Mouse (Mus musculus) lung, postnatal 0 days (tissue): ENCODE data around the gene Nup214. TPM values are rescaled to one million over a fixed set of nuclear protein-coding genes. Genes with fewer than 3 reads are reported as not detected.

Experiments
- ATAC-seq: fragments of 200-750 bp; cut with Nextera tagmentation; 2 replicates; pipeline ENCODE4 v1.8.0; 2017; ENCODE audit warnings: moderate library complexity
- DNase-seq: peaks from one replicate; pipeline ENCODE4 v3.0.0-alpha.2; 2016; ENCODE audit warnings: low spot score
- H3K27ac ChIP-seq: fragments of 300-500 bp; sonication (generic); 2 replicates; pipeline ENCODE4 v1.5.1; 2014; ENCODE audit warnings: antibody characterized with exemption, mild to moderate bottlenecking, low read length, mixed read lengths
- H3K27me3 ChIP-seq: fragments of 300-500 bp; sonication (generic); replicated peaks from 2 replicates; pipeline ENCODE4 v1.6.1; 2014; ENCODE audit warnings: low read length, mixed read lengths; ENCODE audit not compliant: insufficient read depth
- H3K36me3 ChIP-seq: fragments of 300-500 bp; sonication (generic); 2 replicates; pipeline ENCODE4 v1.6.1; 2014; ENCODE audit warnings: low read length, mixed read lengths; ENCODE audit not compliant: insufficient read depth
- H3K4me1 ChIP-seq: fragments of 300-500 bp; sonication (generic); 2 replicates; pipeline ENCODE4 v1.6.1; 2014; ENCODE audit warnings: antibody characterized with exemption, low read depth, low read length, mixed read lengths; ENCODE audit not compliant: insufficient read depth
- H3K4me2 ChIP-seq: fragments of 300-500 bp; sonication (generic); replicated peaks from 2 replicates; pipeline ENCODE4 v1.6.1; 2014; ENCODE audit warnings: low read depth, mild to moderate bottlenecking, low read length, moderate library complexity, mixed read lengths
- H3K4me3 ChIP-seq: fragments of 300-500 bp; sonication (generic); 2 replicates; pipeline ENCODE4 v1.5.1; 2014; ENCODE audit warnings: low read depth, low read length
- H3K9ac ChIP-seq: fragments of 300-500 bp; sonication (generic); replicated peaks from 2 replicates; pipeline ENCODE4 v1.6.1; 2014; ENCODE audit warnings: low read depth, mild to moderate bottlenecking
- H3K9me3 ChIP-seq: fragments of 300-500 bp; sonication (generic); 2 replicates; pipeline ENCODE4 v1.6.1; 2016; ENCODE audit warnings: low read length, mixed read lengths
- CTCF ChIP-seq: IDR thresholded peaks from 2 replicates; pipeline ENCODE4 v1.5.1; 2016; ENCODE audit warnings: antibody characterized with exemption, mild to moderate bottlenecking
- EP300 ChIP-seq: IDR thresholded peaks from 2 replicates; pipeline ENCODE4 v1.6.1; 2016; ENCODE audit warnings: antibody characterized with exemption, mild to moderate bottlenecking, control low read depth
- WGBS: fragments of 180-500 bp; shearing (Covaris S2); extraction: QIAGEN DNeasy Blood & Tissue Kit; methylation state at CpG from one replicate; pipeline ENCODE4 v1.1.7; 2014; 5-methylcytosine and 5-hydroxymethylcytosine counted together
- polyA plus RNA-seq: library from polyadenylated mRNA; unstranded; fragments of >200 nt; fragmentation: Nextera tagmentation; extraction: Ambion mirVana; gene quantifications from 2 replicates; pipeline ENCODE4 v1.2.1, GENCODE M21; 2015

Gene Nup214
- polyA plus RNA-seq, 1 experiment from 2014 or later = 57.1 TPM

- no peaks in the 10 kb centered on the region for H3K4me1 ChIP-seq
These were observed 83.1 kb downstream of the Nup214 start for GRCm38 (mm10) chr2:32057360-32057759.

GRCm38 (mm10) chr2:32057794-32058193 lies 83.6 kb downstream of the Nup214 start:
- Histone ChIP-seq H3K9ac (no peak overlapping the region), H3K27me3 (no peaks in the 10 kb centered on the region)
- no peak for TF ChIP-seq EP300
- TF ChIP-seq CTCF = no peak

More at GRCm38 (mm10) chr2:32057360-32057759, 83.1 kb downstream of the Nup214 start:
- no peak overlapping the region for H3K4me2 ChIP-seq
- H3K36me3 ChIP-seq = peaks cover 1% of the 10 kb centered on the region; the same call in 1 of the 2 replicates
- WGBS = 55% methylated on average over 2 of the region's 2 CpGs
- DNase-seq (no peak), ATAC-seq (no peak)
- no peaks in the 10 kb centered on the region for H3K27me3 ChIP-seq
- TF ChIP-seq EP300 = no peak
- TF ChIP-seq CTCF = no peak
- no peaks in the 10 kb centered on the region for H3K9me3 ChIP-seq
- no peak overlapping the region for H3K27ac ChIP-seq
- no peak overlapping the region for H3K4me3 ChIP-seq
- no peak overlapping the region for H3K9ac ChIP-seq

GRCm38 (mm10) chr2:32058241-32058640 lies 84.0 kb downstream of the Nup214 start:
- no peak for DNase-seq
- no peak for TF ChIP-seq CTCF
- no peak for TF ChIP-seq EP300
- no peak for ATAC-seq
- 72% methylated on average over 9 of the region's 9 CpGs for WGBS
- Histone ChIP-seq H3K4me3 (no peak overlapping the region), H3K4me1 (no peaks in the 10 kb centered on the region), H3K36me3 (no peaks in the 10 kb centered on the region), H3K27me3 (no peaks in the 10 kb centered on the region), H3K9ac (no peak overlapping the region), H3K9me3 (no peaks in the 10 kb centered on the region), H3K4me2 (no peak overlapping the region), H3K27ac (no peak overlapping the region)

More at GRCm38 (mm10) chr2:32057794-32058193, 83.6 kb downstream of the Nup214 start:
- Histone ChIP-seq H3K4me2 (no peak overlapping the region), H3K4me1 (no peaks in the 10 kb centered on the region), H3K27ac (no peak overlapping the region), H3K4me3 (no peak overlapping the region), H3K9me3 (no peaks in the 10 kb centered on the region), H3K36me3 (no peaks in the 10 kb centered on the region)
- ATAC-seq (no peak), DNase-seq (no peak)
- WGBS = 83% methylated on average over 4 of the region's 4 CpGs

- Histone ChIP-seq H3K36me3 (no peaks in the 10 kb centered on the region), H3K27ac (no peak overlapping the region), H3K9ac (no peak overlapping the region), H3K9me3 (no peaks in the 10 kb centered on the region), H3K4me2 (no peak overlapping the region), H3K27me3 (no peaks in the 10 kb centered on the region), H3K4me3 (no peak overlapping the region), H3K4me1 (no peaks in the 10 kb centered on the region)
- TF ChIP-seq CTCF (no peak), EP300 (no peak)
- no peak for ATAC-seq
- no peak for DNase-seq
- WGBS = 41% methylated on average over 5 of the region's 5 CpGs
These were observed 84.5 kb downstream of the Nup214 start for GRCm38 (mm10) chr2:32058716-32059115.

- no peak overlapping the region for H3K9ac ChIP-seq
- H3K9me3 ChIP-seq = no peaks in the 10 kb centered on the region
- ATAC-seq (no peak), DNase-seq (no peak)
- no peak overlapping the region for H3K4me2 ChIP-seq
- H3K27me3 ChIP-seq = no peaks in the 10 kb centered on the region
- no peak for TF ChIP-seq CTCF
- no peak for TF ChIP-seq EP300
- H3K4me1 ChIP-seq = no peaks in the 10 kb centered on the region
- 73% methylated on average over 6 of the region's 6 CpGs for WGBS
- H3K36me3 ChIP-seq = no peaks in the 10 kb centered on the region
- H3K4me3 ChIP-seq = no peak overlapping the region
- no peak overlapping the region for H3K27ac ChIP-seq
These were observed 85.4 kb downstream of the Nup214 start for GRCm38 (mm10) chr2:32059613-32060012.

GRCm38 (mm10) chr2:32060228-32060805 lies 86.1 kb downstream of the Nup214 start:
- no peak overlapping the region for H3K27ac ChIP-seq
- no peak overlapping the region for H3K9ac ChIP-seq
- 57% methylated on average over 6 of the region's 6 CpGs for WGBS
- no peak for TF ChIP-seq CTCF
- no peak for TF ChIP-seq EP300
- no peak for DNase-seq
- no peak overlapping the region for H3K4me3 ChIP-seq
- H3K4me2 ChIP-seq = no peak overlapping the region
- no peaks in the 10 kb centered on the region for H3K9me3 ChIP-seq
- H3K27me3 ChIP-seq = no peaks in the 10 kb centered on the region
- no peak for ATAC-seq
- H3K4me1 ChIP-seq = no peaks in the 10 kb centered on the region
- no peaks in the 10 kb centered on the region for H3K36me3 ChIP-seq

GRCm38 (mm10) chr2:32061189-32061588 lies 87.0 kb downstream of the Nup214 start:
- Histone ChIP-seq H3K9me3 (no peaks in the 10 kb centered on the region), H3K27me3 (no peaks in the 10 kb centered on the region), H3K27ac (no peak overlapping the region), H3K4me1 (no peaks in the 10 kb centered on the region), H3K36me3 (no peaks in the 10 kb centered on the region), H3K4me3 (no peak overlapping the region), H3K4me2 (no peak overlapping the region), H3K9ac (no peak overlapping the region)
- ATAC-seq (no peak), DNase-seq (no peak)
- TF ChIP-seq EP300 = no peak
- whole genome bisulfite sequencing = 52% methylated on average over 2 of the region's 2 CpGs
